Mouse (Mus musculus) left cerebral cortex, postnatal 36 days (tissue): Measurements from ENCODE around the gene Ferd3l. TPM values are rescaled to one million over a fixed set of nuclear protein-coding genes. Genes with fewer than 3 reads are reported as not detected.

ENCODE experiments used
- DNase-seq, 2 experiments: peaks; one replicate each; pipeline ENCODE4 v3.0.0; 2021 to 2022; ENCODE audit warnings: low spot score in 2 of 2, mixed read lengths in 1 of 2
- intact Hi-C: fragments of 180-260 bp; cut with DNase I; formaldehyde crosslinking; loops from one replicate; pipeline ENCODE4 v1.15.1; 2025
- total RNA-seq, 2 experiments: library from RNA; stranded (reverse); gene quantifications; 2 replicates each; pipeline ENCODE4 v1.2.3; 2021

Ferd3l gene
- total RNA-seq, result not detected

- intact Hi-C loops, result no loop called here
- DNase-seq, result no peak
These were observed at the start of gene Ferd3l for GRCm38 (mm10) chr12:33928331-33929192. Gene Ferd3l, plus strand, starts transcription at chr12:33928425.

- intact Hi-C loops, result no loop called here
- DNase-seq, result no peak
These were observed 34.3 kb upstream of the Ferd3l start for GRCm38 (mm10) chr12:33893956-33894355.

GRCm38 (mm10) chr12:33894621-33895020, 33.6 kb upstream of the Ferd3l start:
- intact Hi-C loops, result no loop called here
- DNase-seq, result no peak

- intact Hi-C loops, result no loop called here
- DNase-seq, result no peak
These were observed 1.5 kb upstream of the Ferd3l start for GRCm38 (mm10) chr12:33926751-33927150.

- intact Hi-C loops, result no loop called here
- DNase-seq, result no peak
These were observed 709 bp upstream of the Ferd3l start for GRCm38 (mm10) chr12:33927334-33928098.

GRCm38 (mm10) chr12:33952843-33953242, 24.6 kb downstream of the Ferd3l start:
- intact Hi-C loops, result no loop called here
- DNase-seq, result no peak

GRCm38 (mm10) chr12:33954931-33955565, 26.8 kb downstream of the Ferd3l start:
- intact Hi-C loops, result no loop called here
- DNase-seq, result peak; percentile 4 to 5

- intact Hi-C loops, result no loop called here
- DNase-seq, result peak in 1 of 2 experiments; percentile 6
These were observed 27.5 kb downstream of the Ferd3l start for GRCm38 (mm10) chr12:33955606-33956295.

GRCm38 (mm10) chr12:33956576-33957399, 28.6 kb downstream of the Ferd3l start:
- DNase-seq, result peak; percentile 6 to 7
- intact Hi-C loops, result no loop called here

GRCm38 (mm10) chr12:33957400-33958240, 29.4 kb downstream of the Ferd3l start, which contains the start of gene Twist1:
Gene Twist1, plus strand, starts transcription at chr12:33957671.
- DNase-seq, result peak; percentile 5 to 32
- intact Hi-C loops, result no loop called here

GRCm38 (mm10) chr12:33958241-33959194, 30.3 kb downstream of the Ferd3l start:
- intact Hi-C loops, result no loop called here

GRCm38 (mm10) chr12:33959206-33959605, 31.0 kb downstream of the Ferd3l start:
- no peak for DNase-seq
- intact Hi-C loops, result no loop called here

More at GRCm38 (mm10) chr12:33958241-33959194, 30.3 kb downstream of the Ferd3l start:
- DNase-seq, result peak; percentile 6 to 20

- intact Hi-C loops, result no loop called here
- no peak for DNase-seq
These were observed 31.6 kb downstream of the Ferd3l start for GRCm38 (mm10) chr12:33959846-33960245.

- DNase-seq, result no peak
- intact Hi-C loops, result no loop called here
These were observed 32.8 kb downstream of the Ferd3l start for GRCm38 (mm10) chr12:33961013-33961412.

GRCm38 (mm10) chr12:33962118-33962772, 34.0 kb downstream of the Ferd3l start:
- intact Hi-C loops, result no loop called here
- DNase-seq, result peak in 1 of 2 experiments; percentile 6

GRCm38 (mm10) chr12:33962773-33963130, 34.5 kb downstream of the Ferd3l start:
- intact Hi-C loops, result no loop called here
- no peak for DNase-seq
